Mouse (Mus musculus): ENCODE results near the gene Bpifb3.

The Bpifb3 gene

GRCm38 (mm10) chr2:153917930-153918329 lies at the start of gene Bpifb3:
Gene Bpifb3, plus strand, starts transcription at chr2:153918230.
- no peak for DNase-seq (ENCODE audit: low read depth, low spot score)

GRCm38 (mm10) chr2:153870984-153871383 lies 47.0 kb upstream of the Bpifb3 start, which contains the start of gene Sun5:
Gene Sun5, minus strand, starts transcription at chr2:153871084.
- no peak for DNase-seq (ENCODE audit: low read depth, low spot score)

GRCm38 (mm10) chr2:153874745-153875144 lies 43.3 kb upstream of the Bpifb3 start, which contains the start of gene Bpifb2:
Gene Bpifb2, plus strand, starts transcription at chr2:153875045.
- no peak for DNase-seq (ENCODE audit: low read depth, low spot score)

GRCm38 (mm10) chr2:153899111-153899510 lies 18.9 kb upstream of the Bpifb3 start:
- DNase-seq (ENCODE audit: low read depth, low spot score) = no peak

DNA sequence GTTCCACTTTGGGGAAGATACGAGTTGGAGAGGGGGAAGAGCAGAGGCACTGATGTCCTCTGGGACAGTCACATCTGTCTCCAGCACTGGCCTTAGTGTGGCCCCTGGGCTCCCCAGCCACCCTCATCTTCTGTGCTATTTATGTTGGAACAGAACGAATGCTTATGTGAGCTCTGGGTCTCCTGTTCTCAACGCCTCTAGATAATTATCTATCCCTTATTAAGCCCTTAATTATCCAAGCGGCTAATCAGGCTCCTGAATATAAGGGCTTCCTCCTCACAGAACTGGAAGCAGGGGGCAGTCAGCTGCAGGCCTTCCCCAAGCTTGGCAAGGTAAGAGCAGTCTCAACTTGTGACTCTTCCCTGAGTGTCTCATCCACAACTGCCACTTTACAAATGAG lies 17.9 kb upstream of the Bpifb3 start, which contains the start of gene Bpifb6:
Gene Bpifb6, plus strand, starts transcription at position 301 of the 400 bp plus-strand sequence.
- no peak for DNase-seq (ENCODE audit: low read depth, low spot score)

- DNase-seq (ENCODE audit: low read depth, low spot score) = no peak
Observed at GRCm38 (mm10) chr2:153902726-153903125, 15.3 kb upstream of the Bpifb3 start.

DNA sequence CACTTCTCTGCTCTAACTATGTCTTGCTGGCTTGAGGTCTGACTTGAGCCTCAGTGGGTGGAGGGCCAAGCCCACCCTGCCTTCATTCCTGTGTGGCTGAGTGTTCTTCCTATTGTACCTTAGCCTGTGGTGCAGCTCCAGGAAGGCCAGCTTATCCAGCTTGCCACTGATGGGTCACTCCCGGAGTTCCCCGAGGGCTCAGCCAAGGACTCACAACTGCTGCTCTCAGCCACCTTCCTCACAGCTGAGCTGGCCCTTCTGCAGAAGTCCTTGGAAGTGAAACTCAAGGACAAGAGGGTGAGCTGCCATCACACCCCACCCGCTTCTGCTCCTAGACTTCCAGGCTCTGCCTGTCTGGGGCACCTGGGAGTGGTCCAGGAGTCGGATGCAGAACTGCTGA lies 11.4 kb upstream of the Bpifb3 start:
- DNase-seq (ENCODE audit: low read depth, low spot score) = no peak

DNA sequence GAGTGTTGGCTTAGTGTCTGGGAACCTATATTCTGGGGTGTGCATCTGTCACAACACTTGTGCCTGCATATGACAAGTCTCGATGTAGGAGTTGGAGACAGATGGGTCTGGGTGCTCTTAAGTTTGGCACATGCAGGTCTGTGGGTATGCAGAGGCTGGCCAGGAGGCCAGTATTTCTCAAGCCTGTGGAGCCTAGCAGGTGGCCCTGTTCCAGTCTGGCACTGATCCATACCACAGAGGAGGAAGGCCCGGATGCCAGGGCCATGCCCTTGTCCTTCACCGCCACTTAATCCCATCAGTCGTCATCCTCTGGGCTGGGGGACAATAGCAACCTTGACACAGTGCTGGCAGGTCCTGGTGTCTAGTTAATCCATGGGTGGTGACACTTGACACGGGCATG lies 3.9 kb upstream of the Bpifb3 start:
- no peak for DNase-seq (ENCODE audit: low read depth, low spot score)

GRCm38 (mm10) chr2:153921246-153921645 lies 3.2 kb downstream of the Bpifb3 start:
- DNase-seq (ENCODE audit: low read depth, low spot score) = no peak

GRCm38 (mm10) chr2:153929871-153930413 lies 11.9 kb downstream of the Bpifb3 start:
- DNase-seq (ENCODE audit: low read depth, low spot score) = peak; percentile 50

DNA sequence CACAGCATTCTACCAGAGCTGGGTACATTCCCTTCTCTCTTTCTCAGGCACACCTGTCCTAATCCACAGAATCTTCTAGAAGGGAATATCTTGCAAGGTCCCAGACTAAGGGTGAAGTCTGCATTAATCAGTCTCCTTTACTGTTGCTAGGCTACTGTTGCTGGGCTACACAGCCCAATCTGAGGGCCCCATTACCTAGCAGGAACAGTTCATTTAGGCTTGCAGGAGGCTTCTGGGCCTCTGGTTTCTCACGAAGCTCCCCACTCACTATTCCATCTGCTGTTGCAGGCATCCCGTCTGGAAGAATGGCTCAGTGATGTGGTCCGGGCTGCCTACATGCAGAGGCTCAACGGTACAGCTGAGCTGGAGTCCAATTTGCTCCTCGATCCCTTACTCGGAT lies 13.1 kb downstream of the Bpifb3 start:
- DNase-seq (ENCODE audit: low read depth, low spot score) = no peak

GRCm38 (mm10) chr2:153933311-153933710 lies 15.3 kb downstream of the Bpifb3 start:
- DNase-seq (ENCODE audit: low read depth, low spot score) = no peak

GRCm38 (mm10) chr2:153935348-153935747 lies 17.3 kb downstream of the Bpifb3 start:
- no peak for DNase-seq (ENCODE audit: low read depth, low spot score)

DNA sequence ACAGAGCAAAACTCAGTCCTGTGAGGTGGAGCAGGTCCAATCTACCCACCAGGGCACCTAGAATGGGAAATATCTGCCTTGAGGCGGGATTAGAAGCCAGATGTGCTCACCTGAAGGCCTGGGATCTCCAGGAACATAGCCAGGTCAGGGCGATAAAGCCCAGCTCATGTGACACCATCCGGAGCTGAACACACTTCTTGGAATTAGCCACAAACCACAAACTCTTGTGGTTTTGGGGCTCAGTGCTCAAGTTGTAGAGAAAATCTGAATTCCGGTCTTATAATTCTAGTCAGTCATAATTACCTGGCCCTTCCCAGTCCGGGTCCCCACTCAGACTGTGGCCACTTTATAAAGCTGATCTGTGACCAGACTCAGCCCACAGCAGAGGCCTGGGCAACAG lies 19.8 kb downstream of the Bpifb3 start, which contains the start of gene Bpifb4:
Gene Bpifb4, plus strand, starts transcription at position 370 of the 400 bp plus-strand sequence.
- no peak for DNase-seq (ENCODE audit: low read depth, low spot score)

GRCm38 (mm10) chr2:153943537-153943936 lies 25.5 kb downstream of the Bpifb3 start:
- DNase-seq (ENCODE audit: low read depth, low spot score) = peak; percentile 56

DNA sequence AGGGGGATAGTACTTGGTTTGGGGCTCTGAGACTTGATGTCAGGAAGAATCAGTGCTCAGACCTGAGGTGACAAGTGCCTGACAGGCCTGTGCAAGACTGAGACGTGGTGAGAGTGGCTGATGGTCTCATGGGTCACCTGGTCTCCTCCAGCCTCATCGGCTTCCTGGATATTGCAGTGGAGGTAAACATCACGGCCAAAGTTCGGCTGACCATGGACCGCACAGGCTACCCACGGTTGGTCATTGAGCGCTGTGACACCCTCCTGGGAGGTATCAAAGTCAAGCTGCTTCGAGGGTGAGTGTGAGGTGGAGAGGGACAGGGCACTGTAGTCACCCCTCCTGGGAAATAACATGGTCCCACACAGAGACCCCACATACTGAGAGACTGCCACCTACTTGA lies 26.5 kb downstream of the Bpifb3 start:
- no peak for DNase-seq (ENCODE audit: low read depth, low spot score)

DNA sequence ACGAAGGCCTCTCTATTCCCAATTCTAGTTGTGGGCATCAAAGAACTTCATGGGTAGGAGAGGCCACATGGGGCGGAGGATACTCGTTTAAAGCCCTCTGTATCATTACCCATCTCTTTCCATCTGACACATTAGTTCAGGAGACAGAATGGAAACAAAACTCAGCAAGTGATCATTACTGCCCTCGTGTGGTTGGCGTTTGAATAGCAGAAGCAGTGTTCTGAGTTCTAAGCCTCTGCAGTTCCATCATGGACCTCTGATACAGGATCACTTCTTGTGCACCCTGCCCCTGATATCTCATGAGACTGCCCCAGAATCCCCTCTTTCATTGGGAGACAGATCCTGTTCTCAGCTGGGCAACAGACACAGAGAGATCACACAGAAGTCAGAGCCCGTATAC lies 34.9 kb downstream of the Bpifb3 start:
- DNase-seq (ENCODE audit: low read depth, low spot score) = peak; percentile 69

- peak; percentile 67 for DNase-seq (ENCODE audit: low read depth, low spot score)
Observed at GRCm38 (mm10) chr2:153953836-153954235, 35.8 kb downstream of the Bpifb3 start.

- DNase-seq (ENCODE audit: low read depth, low spot score) = no peak
Observed at GRCm38 (mm10) chr2:153962821-153963331, 44.8 kb downstream of the Bpifb3 start.

GRCm38 (mm10) chr2:153963334-153963733 lies 45.3 kb downstream of the Bpifb3 start:
- DNase-seq (ENCODE audit: low read depth, low spot score) = no peak

GRCm38 (mm10) chr2:153970221-153970620 lies 52.2 kb downstream of the Bpifb3 start:
- DNase-seq (ENCODE audit: low read depth, low spot score) = no peak

GRCm38 (mm10) chr2:153974582-153974981 lies 56.6 kb downstream of the Bpifb3 start, which contains the start of gene Bpifa6:
Gene Bpifa6, plus strand, starts transcription at chr2:153974945.
- no peak for DNase-seq (ENCODE audit: low read depth, low spot score)

All from forelimb bud, embryonic 11.5 days (tissue).